Mouse (Mus musculus): ENCODE results near the gene U2af1. TPM values are rescaled to one million over a fixed set of nuclear protein-coding genes. Genes with fewer than 3 reads are reported as not detected.

U2af1 gene
- polyA plus RNA-seq, 1 experiment, result 135 TPM

GRCm38 (mm10) chr17:31652152-31652551 lies 6.5 kb downstream of the U2af1 start:
- H3K79me2 ChIP-seq (ENCODE audit: control insufficient read depth, insufficient read depth), result peaks cover 51% of the 10 kb centered on the region
- H3K36me3 ChIP-seq (ENCODE audit: control insufficient read depth, insufficient read depth), result peaks cover 57% of the 10 kb centered on the region
- no peak overlapping the region for H3K4me3 ChIP-seq
- H3K27me3 ChIP-seq (ENCODE audit: control insufficient read depth, insufficient read depth, insufficient read length), result no peaks in the 10 kb centered on the region
- H3K4me2 ChIP-seq (ENCODE audit: low read depth), result no peak overlapping the region
- no peak overlapping the region for H3ac ChIP-seq (ENCODE audit: control insufficient read depth, insufficient read length)
- TF ChIP-seq REST (IDR thresholded peaks at IDR 0.05; ENCODE audit: insufficient read depth, insufficient read length) (no peak), POLR2A (IDR thresholded peaks at IDR 0.05; ENCODE audit: insufficient read length, low read depth) (no peak), CEBPB (IDR thresholded peaks at IDR 0.05; ENCODE audit: insufficient read depth, poor library complexity, severe bottlenecking) (no peak), TCF3 (IDR thresholded peaks at IDR 0.05; ENCODE audit: insufficient read length, low read depth) (no peak), MYOG (IDR thresholded peaks at IDR 0.05; ENCODE audit: control insufficient read depth in 1 of 3, insufficient read depth in 1 of 3, insufficient read length in 2 of 3, low read depth in 2 of 3) (no peak), SRF (IDR thresholded peaks at IDR 0.05; ENCODE audit: control insufficient read depth, insufficient read length, low read depth) (no peak), POLR2AphosphoS2 (IDR thresholded peaks at IDR 0.05; ENCODE audit: insufficient read length, low read depth) (no peak)

- TF ChIP-seq MAX (IDR thresholded peaks at IDR 0.05; ENCODE audit: low read depth), result no peak
- peak; percentile 41 for TF ChIP-seq POLR2AphosphoS2 (IDR thresholded peaks at IDR 0.05; ENCODE audit: insufficient read length, low read depth)
- TF ChIP-seq MYOG (IDR thresholded peaks at IDR 0.05; ENCODE audit: control insufficient read depth in 1 of 3, insufficient read depth in 1 of 3, insufficient read length in 2 of 3, low read depth in 2 of 3), result peak in 1 of 3 experiments; percentile 2
- no peak for TF ChIP-seq E2F4 (IDR thresholded peaks at IDR 0.05; ENCODE audit: insufficient read depth)
- no peak for TF ChIP-seq CEBPB (IDR thresholded peaks at IDR 0.05; ENCODE audit: insufficient read depth, poor library complexity, severe bottlenecking)
- TF ChIP-seq TCF3 (IDR thresholded peaks at IDR 0.05; ENCODE audit: insufficient read length, low read depth), result no peak
- no peak for TF ChIP-seq POLR2A (IDR thresholded peaks at IDR 0.05; ENCODE audit: insufficient read length, low read depth)
- peaks cover 27% of the 10 kb centered on the region for H3K36me3 ChIP-seq (ENCODE audit: control insufficient read depth, insufficient read depth)
- no peak overlapping the region for H3ac ChIP-seq (ENCODE audit: control insufficient read depth, insufficient read length)
- no peak overlapping the region for H3K4me3 ChIP-seq
- H3K27me3 ChIP-seq (ENCODE audit: control insufficient read depth, insufficient read depth, insufficient read length), result no peaks in the 10 kb centered on the region
- no peaks in the 10 kb centered on the region for H3K79me2 ChIP-seq (ENCODE audit: control insufficient read depth, insufficient read depth)
- no peak overlapping the region for H3K4me2 ChIP-seq (ENCODE audit: low read depth)
Observed at GRCm38 (mm10) chr17:31646199-31647002, 12.3 kb downstream of the U2af1 start.

- H3K4me3 ChIP-seq, result no peak overlapping the region
- H3K4me2 ChIP-seq (ENCODE audit: low read depth), result no peak overlapping the region
- no peak overlapping the region for H3ac ChIP-seq (ENCODE audit: control insufficient read depth, insufficient read length)
- TF ChIP-seq REST (IDR thresholded peaks at IDR 0.05; ENCODE audit: insufficient read depth, insufficient read length), result no peak
- TF ChIP-seq TCF3 (IDR thresholded peaks at IDR 0.05; ENCODE audit: insufficient read length, low read depth), result no peak
- TF ChIP-seq E2F4 (IDR thresholded peaks at IDR 0.05; ENCODE audit: insufficient read depth), result no peak
- no peak for TF ChIP-seq USF1 (IDR thresholded peaks at IDR 0.05; ENCODE audit: low read depth)
- no peak for TF ChIP-seq POLR2AphosphoS2 (IDR thresholded peaks at IDR 0.05; ENCODE audit: insufficient read length, low read depth)
- no peak for TF ChIP-seq MAX (IDR thresholded peaks at IDR 0.05; ENCODE audit: low read depth)
- no peak for TF ChIP-seq CEBPB (IDR thresholded peaks at IDR 0.05; ENCODE audit: insufficient read depth, poor library complexity, severe bottlenecking)
- no peak for TF ChIP-seq TCF12 (IDR thresholded peaks at IDR 0.05; ENCODE audit: insufficient read depth, poor library complexity, severe bottlenecking)
- TF ChIP-seq SRF (IDR thresholded peaks at IDR 0.05; ENCODE audit: control insufficient read depth, insufficient read length, low read depth), result no peak
- TF ChIP-seq POLR2A (IDR thresholded peaks at IDR 0.05; ENCODE audit: insufficient read length, low read depth), result no peak
- no peak for TF ChIP-seq MYOD1 (IDR thresholded peaks at IDR 0.05; ENCODE audit: control insufficient read depth in 1 of 3, insufficient read length in 2 of 3, low read depth in 2 of 3)
- TF ChIP-seq MYOG (IDR thresholded peaks at IDR 0.05; ENCODE audit: control insufficient read depth in 1 of 3, insufficient read depth in 1 of 3, insufficient read length in 2 of 3, low read depth in 2 of 3), result no peak
- no peaks in the 10 kb centered on the region for H3K79me2 ChIP-seq (ENCODE audit: control insufficient read depth, insufficient read depth)
- H3K27me3 ChIP-seq (ENCODE audit: control insufficient read depth, insufficient read depth, insufficient read length), result no peaks in the 10 kb centered on the region
- peaks cover 7% of the 10 kb centered on the region for H3K36me3 ChIP-seq (ENCODE audit: control insufficient read depth, insufficient read depth)
Observed at GRCm38 (mm10) chr17:31642913-31643312, 15.8 kb downstream of the U2af1 start.

- no peak overlapping the region for H3K4me2 ChIP-seq (ENCODE audit: low read depth)
- H3ac ChIP-seq (ENCODE audit: control insufficient read depth, insufficient read length), result no peak overlapping the region
- H3K79me2 ChIP-seq (ENCODE audit: control insufficient read depth, insufficient read depth), result no peaks in the 10 kb centered on the region
- H3K4me3 ChIP-seq, result no peak overlapping the region
- TF ChIP-seq TCF12 (IDR thresholded peaks at IDR 0.05; ENCODE audit: insufficient read depth, poor library complexity, severe bottlenecking) (no peak), MYOD1 (IDR thresholded peaks at IDR 0.05; ENCODE audit: control insufficient read depth in 1 of 3, insufficient read length in 2 of 3, low read depth in 2 of 3) (no peak), MYOG (IDR thresholded peaks at IDR 0.05; ENCODE audit: control insufficient read depth in 1 of 3, insufficient read depth in 1 of 3, insufficient read length in 2 of 3, low read depth in 2 of 3) (no peak), POLR2AphosphoS2 (IDR thresholded peaks at IDR 0.05; ENCODE audit: insufficient read length, low read depth) (no peak), E2F4 (IDR thresholded peaks at IDR 0.05; ENCODE audit: insufficient read depth) (no peak), USF1 (IDR thresholded peaks at IDR 0.05; ENCODE audit: low read depth) (no peak), REST (IDR thresholded peaks at IDR 0.05; ENCODE audit: insufficient read depth, insufficient read length) (no peak), SRF (IDR thresholded peaks at IDR 0.05; ENCODE audit: control insufficient read depth, insufficient read length, low read depth) (no peak), MAX (IDR thresholded peaks at IDR 0.05; ENCODE audit: low read depth) (no peak), CEBPB (IDR thresholded peaks at IDR 0.05; ENCODE audit: insufficient read depth, poor library complexity, severe bottlenecking) (no peak)
- peaks cover 3% of the 10 kb centered on the region for H3K27me3 ChIP-seq (ENCODE audit: control insufficient read depth, insufficient read depth, insufficient read length)
- H3K36me3 ChIP-seq (ENCODE audit: control insufficient read depth, insufficient read depth), result peaks cover 5% of the 10 kb centered on the region
Observed at GRCm38 (mm10) chr17:31642331-31642730, 16.4 kb downstream of the U2af1 start.
